ENCODE assay signal across 31 mouse cellular contexts in genomic region chr11:4279909-4280308, GRCm38 (mm10). TPM values are rescaled to one million over a fixed set of nuclear protein-coding genes. Genes with fewer than 3 reads are reported as not detected.
DNase-seq lines count a peak whose midpoint lies in the region; ATAC-seq lines count a peak whose summit lies in the region.
"Had no signal": no experiment of that assay in that cellular context is flagged by ENCODE, and none has a peak within 500 bp of the region (broad histone marks: within the 10 kb centered on the region; RNA-seq: fewer than 3 reads in every experiment).

No protein-coding gene starts in this region.

- no peak overlapping the region for H3K4me2 ChIP-seq in heart, embryonic 13.5 days
- no peak overlapping the region for H3K4me2 ChIP-seq in embryonic facial prominence, embryonic 15.5 days (replicated peaks)
- H3K4me2 ChIP-seq: forebrain, embryonic 13.5 days; heart, embryonic 15.5 days; liver, embryonic 12.5 days; midbrain, embryonic 12.5 days had no signal

- no peaks in the 10 kb centered on the region for H3K36me3 ChIP-seq in heart, embryonic 13.5 days
- H3K36me3 ChIP-seq in embryonic facial prominence, embryonic 15.5 days = no peaks in the 10 kb centered on the region
- H3K36me3 ChIP-seq: G1E; heart, embryonic 15.5 days; liver, embryonic 12.5 days; midbrain, embryonic 12.5 days had no signal

- no peak for ATAC-seq in heart, embryonic 13.5 days (ENCODE audit: extremely low read depth, insufficient number of reproducible peaks, low FRiP score, low TSS enrichment)
- 0 out of 2 replicates have a peak, but pooled peaks have one; percentile 26 for ATAC-seq in embryonic facial prominence, embryonic 15.5 days (ENCODE audit: insufficient number of reproducible peaks, low FRiP score, low TSS enrichment, low read depth)
- ATAC-seq: forebrain, embryonic 13.5 days; inflammation-experienced regulatory T-cells, adult 6 months; liver, embryonic 12.5 days; liver, postnatal 0 days; Patski had no signal

- 58% methylated on average over 7 of the region's 7 CpGs for WGBS in heart, embryonic 13.5 days
- 42% methylated on average over 7 of the region's 7 CpGs for WGBS in embryonic facial prominence, embryonic 15.5 days

- H3K4me1 ChIP-seq in heart, embryonic 13.5 days = peaks cover 32% of the 10 kb centered on the region
- peaks cover 34% of the 10 kb centered on the region for H3K4me1 ChIP-seq in embryonic facial prominence, embryonic 15.5 days
- H3K4me1 ChIP-seq: forebrain, embryonic 13.5 days; liver, embryonic 12.5 days; midbrain, embryonic 12.5 days had no signal

- H3K27me3 ChIP-seq in heart, embryonic 13.5 days (replicated peaks) = peaks cover 3% of the 10 kb centered on the region; the same call in 1 of the 2 replicates
- no peaks in the 10 kb centered on the region for H3K27me3 ChIP-seq in embryonic facial prominence, embryonic 15.5 days
- H3K27me3 ChIP-seq: forebrain, embryonic 13.5 days; heart, embryonic 15.5 days; midbrain, embryonic 12.5 days; Patski had no signal

- no peaks in the 10 kb centered on the region for H3K9me3 ChIP-seq in heart, embryonic 13.5 days
- H3K9me3 ChIP-seq in embryonic facial prominence, embryonic 15.5 days (replicated peaks) = no peaks in the 10 kb centered on the region
- H3K9me3 ChIP-seq: forebrain, embryonic 13.5 days; G1E; heart, embryonic 15.5 days; liver, embryonic 12.5 days; megakaryocyte, embryonic 14.5 days; midbrain, embryonic 12.5 days had no signal

- DNase-seq in heart, postnatal 14 days = no peak
- peak; percentile 28 for DNase-seq in left cerebral cortex, postnatal 4 days
- DNase-seq in left cerebral cortex, adult 18-20 months (ENCODE audit: low spot score in 2 of 2) = no peak
- no peak for DNase-seq in spleen, postnatal 14 days (ENCODE audit: low spot score in 2 of 2)
- no peak for DNase-seq in kidney, adult 9 months
- DNase-seq: adrenal gland, postnatal 14 days; cerebellum, adult 11 months; cerebellum, adult 9-10 months; cerebellum, postnatal 36 days; embryo, embryonic 11 days; gastrocnemius, postnatal 14 days; kidney, adult 2 months; kidney, postnatal 4 days; liver, postnatal 0 days; lung, postnatal 36 days; thymus, adult 18-20 months; thymus, postnatal 25 days had no signal

- no peak overlapping the region for H3K4me3 ChIP-seq in heart, embryonic 13.5 days
- H3K4me3 ChIP-seq in embryonic facial prominence, embryonic 15.5 days (replicated peaks) = no peak overlapping the region
- H3K4me3 ChIP-seq: forebrain, embryonic 13.5 days; heart, embryonic 15.5 days; liver, embryonic 12.5 days; megakaryocyte, embryonic 14.5 days; midbrain, embryonic 12.5 days had no signal

- H3K27ac ChIP-seq in heart, embryonic 13.5 days (replicated peaks) = no peak overlapping the region
- H3K27ac ChIP-seq in embryonic facial prominence, embryonic 15.5 days (replicated peaks) = no peak overlapping the region
- H3K27ac ChIP-seq: forebrain, embryonic 13.5 days; heart, embryonic 15.5 days; kidney, postnatal 0 days; liver, embryonic 12.5 days; midbrain, embryonic 12.5 days had no signal

- peak overlapping the region; percentile 14; the same call in 1 of the 2 replicates for H3K9ac ChIP-seq in heart, embryonic 13.5 days
- H3K9ac ChIP-seq in embryonic facial prominence, embryonic 15.5 days = no peak overlapping the region
- H3K9ac ChIP-seq: forebrain, embryonic 13.5 days; heart, embryonic 15.5 days; liver, embryonic 12.5 days; liver, postnatal 0 days; midbrain, embryonic 12.5 days had no signal

- intact Hi-C loops in heart, postnatal 14 days (cut with DNase I) = no loop called here
- intact Hi-C loops in left cerebral cortex, postnatal 4 days (cut with DNase I) = no loop called here

RNA-seq across cellular contexts. Expression of gene Lif, which starts 22.6 kb away (rescaled TPM):
- 0.10 and 0.56 TPM in 2 replicates for polyA plus RNA-seq in heart, embryonic 13.5 days (2015; fragmentation: Nextera tagmentation; extraction: Ambion mirVana)
- under 1 TPM; 0.14 to 0.37 TPM for total RNA-seq in heart, postnatal 14 days (2021)
- total RNA-seq in left cerebral cortex, postnatal 4 days (2021) = under 1 TPM; 0.08 TPM
- 1 to 10 TPM; 1.3 to 1.6 TPM for total RNA-seq in left cerebral cortex, adult 18-20 months (2021)
- 0.32 and 0.67 TPM in 2 replicates for polyA plus RNA-seq in embryonic facial prominence, embryonic 15.5 days (2015; fragmentation: Nextera tagmentation; extraction: Ambion mirVana)
- polyA plus RNA-seq: liver, embryonic 12.5 days; liver, postnatal 0 days; midbrain, embryonic 12.5 days; neural tube, embryonic 14.5 days had no signal

RNA-seq across cellular contexts. Expression of gene Osm, which starts 43.7 kb away (rescaled TPM):
- 0.08 TPM in 1 of 2 replicates, not detected in the other for polyA plus RNA-seq in heart, embryonic 13.5 days (2015; fragmentation: Nextera tagmentation; extraction: Ambion mirVana)
- total RNA-seq in heart, postnatal 14 days (2021) = under 1 TPM in 1 of 2 experiments, not detected in 1; 0.10 TPM
- total RNA-seq in left cerebral cortex, postnatal 4 days (2021) = under 1 TPM in 1 of 2 experiments, not detected in 1; 0.30 TPM
- total RNA-seq in left cerebral cortex, adult 18-20 months (2021) = under 1 TPM in 1 of 2 experiments, not detected in 1; 0.19 TPM
- 0.20 and 0.21 TPM in 2 replicates for polyA plus RNA-seq in embryonic facial prominence, embryonic 15.5 days (2015; fragmentation: Nextera tagmentation; extraction: Ambion mirVana)
- total RNA-seq: adrenal gland, postnatal 14 days; gastrocnemius, postnatal 14 days had no signal
- polyA plus RNA-seq: forebrain, embryonic 13.5 days; limb, embryonic 11.5 days; midbrain, embryonic 12.5 days; Patski; stomach, embryonic 14.5 days had no signal
